Mouse (Mus musculus) E14TG2a.4 (cell line): ENCODE measurements at regions not wholly inside any gene's neighbourhood (a gene's known extent, or its start where the extent isn't known, plus 50 kb on each side); places are given as distances from the start of the nearest gene placed in this dataset.

Experiments
- H3K27me3 ChIP-seq: 2 replicates; pipeline ENCODE4 v1.6.1; 2014; ENCODE audit warnings: low read length, control low read depth; ENCODE audit not compliant: insufficient read depth
- H3K36me3 ChIP-seq: 2 replicates; pipeline ENCODE4 v1.6.1; 2014; ENCODE audit warnings: low read length, control low read depth; ENCODE audit not compliant: insufficient read depth
- H3K4me1 ChIP-seq: replicated peaks from 2 replicates; pipeline ENCODE4 v1.6.1; 2014; ENCODE audit warnings: low read depth, low read length, control low read depth
- H3K4me3 ChIP-seq: replicated peaks from 2 replicates; pipeline ENCODE4 v1.5.1; 2014; ENCODE audit warnings: mild to moderate bottlenecking, low read length
- H3K9me3 ChIP-seq: 2 replicates; pipeline ENCODE4 v1.6.1; 2014; ENCODE audit warnings: low read length, control low read depth
- CTCF ChIP-seq: conservative IDR thresholded peaks from 2 replicates; pipeline ENCODE4 v1.5.1; 2014; ENCODE audit warnings: low read length
- NANOG ChIP-seq: IDR thresholded peaks from 2 replicates; pipeline ENCODE4 v1.6.1; 2014; ENCODE audit warnings: borderline replicate concordance, low read length, mixed read lengths
- POU5F1 ChIP-seq: IDR thresholded peaks from 2 replicates; pipeline ENCODE4 v1.6.1; 2014; ENCODE audit warnings: low read length, borderline replicate concordance

- Histone ChIP-seq H3K27me3 (no peaks in the 10 kb centered on the region), H3K9me3 (no peaks in the 10 kb centered on the region), H3K36me3 (no peaks in the 10 kb centered on the region), H3K4me1 (no peaks in the 10 kb centered on the region), H3K4me3 (no peak overlapping the region)
- TF ChIP-seq CTCF (no peak), NANOG (no peak), POU5F1 (no peak)
These were observed 78.7 kb upstream of the Pam start for GRCm38 (mm10) chr1:98173907-98174810.

- Histone ChIP-seq H3K4me1 (no peaks in the 10 kb centered on the region), H3K36me3 (no peaks in the 10 kb centered on the region), H3K27me3 (no peaks in the 10 kb centered on the region), H3K9me3 (no peaks in the 10 kb centered on the region), H3K4me3 (no peak overlapping the region)
- TF ChIP-seq POU5F1 (no peak), CTCF (no peak), NANOG (no peak)
These were observed 78.0 kb upstream of the Pam start for GRCm38 (mm10) chr1:98173431-98173830.

- Histone ChIP-seq H3K27me3 (no peaks in the 10 kb centered on the region), H3K36me3 (no peaks in the 10 kb centered on the region), H3K9me3 (no peaks in the 10 kb centered on the region), H3K4me1 (no peaks in the 10 kb centered on the region), H3K4me3 (no peak overlapping the region)
- TF ChIP-seq CTCF, result no peak
- no peak for TF ChIP-seq NANOG
- TF ChIP-seq POU5F1, result no peak
These were observed 75.8 kb upstream of the Pam start for GRCm38 (mm10) chr1:98171291-98171690.

GRCm38 (mm10) chr1:98169352-98169751 lies 73.9 kb upstream of the Pam start:
- no peaks in the 10 kb centered on the region for H3K27me3 ChIP-seq
- no peaks in the 10 kb centered on the region for H3K9me3 ChIP-seq
- H3K4me1 ChIP-seq, result no peaks in the 10 kb centered on the region
- H3K4me3 ChIP-seq, result no peak overlapping the region
- TF ChIP-seq CTCF (no peak), POU5F1 (no peak), NANOG (no peak)
- H3K36me3 ChIP-seq, result no peaks in the 10 kb centered on the region

- no peak for TF ChIP-seq CTCF
- TF ChIP-seq POU5F1, result no peak
- Histone ChIP-seq H3K9me3 (no peaks in the 10 kb centered on the region), H3K4me3 (no peak overlapping the region), H3K4me1 (no peaks in the 10 kb centered on the region), H3K36me3 (no peaks in the 10 kb centered on the region), H3K27me3 (no peaks in the 10 kb centered on the region)
These were observed 72.4 kb upstream of the Pam start for GRCm38 (mm10) chr1:98167800-98168199.

GRCm38 (mm10) chr1:98162639-98162927 lies 67.1 kb upstream of the Pam start:
- Histone ChIP-seq H3K4me3 (no peak overlapping the region), H3K4me1 (no peaks in the 10 kb centered on the region), H3K27me3 (no peaks in the 10 kb centered on the region), H3K36me3 (no peaks in the 10 kb centered on the region), H3K9me3 (no peaks in the 10 kb centered on the region)
- TF ChIP-seq POU5F1 (no peak), CTCF (no peak), NANOG (no peak)

- Histone ChIP-seq H3K4me3 (no peak overlapping the region), H3K9me3 (no peaks in the 10 kb centered on the region), H3K36me3 (no peaks in the 10 kb centered on the region), H3K27me3 (no peaks in the 10 kb centered on the region), H3K4me1 (no peaks in the 10 kb centered on the region)
- no peak for TF ChIP-seq NANOG
- TF ChIP-seq POU5F1, result no peak
- no peak for TF ChIP-seq CTCF
These were observed 66.6 kb upstream of the Pam start for GRCm38 (mm10) chr1:98161882-98162638.

GRCm38 (mm10) chr1:98158969-98159368 lies 63.5 kb upstream of the Pam start:
- Histone ChIP-seq H3K9me3 (no peaks in the 10 kb centered on the region), H3K27me3 (no peaks in the 10 kb centered on the region), H3K4me1 (no peaks in the 10 kb centered on the region), H3K4me3 (no peak overlapping the region), H3K36me3 (no peaks in the 10 kb centered on the region)
- TF ChIP-seq POU5F1, result no peak
- no peak for TF ChIP-seq CTCF
- no peak for TF ChIP-seq NANOG

- Histone ChIP-seq H3K9me3 (no peaks in the 10 kb centered on the region), H3K27me3 (no peaks in the 10 kb centered on the region), H3K4me1 (no peaks in the 10 kb centered on the region), H3K4me3 (no peak overlapping the region), H3K36me3 (no peaks in the 10 kb centered on the region)
- no peak for TF ChIP-seq NANOG
- TF ChIP-seq CTCF, result no peak
- no peak for TF ChIP-seq POU5F1
These were observed 51.9 kb upstream of the Pam start for GRCm38 (mm10) chr1:98147361-98147760.
